Comparison of ENCODE assay signal across 8 mouse cellular contexts in the genomic region with DNA sequence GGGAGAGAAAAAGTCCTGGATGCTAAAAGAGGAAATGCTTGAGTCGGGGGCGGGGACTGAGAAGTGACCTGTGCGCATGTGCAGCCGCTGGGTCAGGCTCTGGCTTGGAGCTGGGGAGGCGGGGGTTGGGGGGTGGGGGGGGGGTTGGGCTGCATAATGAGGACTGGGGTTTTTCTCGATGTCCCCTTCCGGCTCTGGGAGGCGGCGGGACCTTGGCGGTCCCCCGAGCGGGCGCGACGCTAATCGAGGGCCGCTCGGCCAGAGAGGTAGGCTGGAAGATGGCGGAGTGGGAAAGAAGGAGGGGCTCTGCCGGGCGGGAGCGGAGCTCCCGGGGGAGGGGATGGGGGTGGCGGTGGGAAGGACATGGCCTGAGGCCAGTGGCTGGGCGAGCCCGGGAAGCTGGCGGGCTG. TPM values are rescaled to one million over a fixed set of nuclear protein-coding genes. Genes with fewer than 3 reads are reported as not detected.
DNase-seq lines count a peak whose midpoint lies in the region; ATAC-seq and TF ChIP-seq lines count a peak whose summit lies in the region.

No protein-coding gene starts in this region.

- no peaks in the 10 kb centered on the region for H3K36me3 ChIP-seq in forebrain, embryonic 12.5 days (replicated peaks)
- no peaks in the 10 kb centered on the region for H3K36me3 ChIP-seq in lung, embryonic 14.5 days (ENCODE audit: insufficient read depth)

- H3K4me3 ChIP-seq in forebrain, embryonic 12.5 days (replicated peaks): peak overlapping the region; percentile 45
- peak overlapping the region; percentile 43 for H3K4me3 ChIP-seq in lung, embryonic 14.5 days (ENCODE audit: low read depth, low read length)

- no peak for TF ChIP-seq CTCF in lung, embryonic 14.5 days (IDR thresholded peaks at IDR 0.05; ENCODE audit: low read depth)

- WGBS in forebrain, embryonic 12.5 days: 26% methylated on average over 26 of the region's 27 CpGs
- WGBS in lung, embryonic 14.5 days: 10% methylated on average over 12 of the region's 27 CpGs

- ATAC-seq in forebrain, embryonic 12.5 days (ENCODE audit: low FRiP score): peak; percentile 80
- ATAC-seq in lung, embryonic 14.5 days (ENCODE audit: insufficient read depth): peak; percentile 82
- ATAC-seq in neutrophil, adult 5-6 weeks (ENCODE audit: extremely low read depth, insufficient number of reproducible peaks, low FRiP score, poor library complexity, severe bottlenecking): peak; percentile 75

- H3K4me2 ChIP-seq in forebrain, embryonic 12.5 days: peak overlapping the region; percentile 50
- peak overlapping the region; percentile 56 for H3K4me2 ChIP-seq in lung, embryonic 14.5 days

- no peaks in the 10 kb centered on the region for H3K9me3 ChIP-seq in forebrain, embryonic 12.5 days
- H3K9me3 ChIP-seq in lung, embryonic 14.5 days (ENCODE audit: low read depth, low read length): no peaks in the 10 kb centered on the region

- intact Hi-C loops in heart, postnatal 25 days (cut with DNase I): loop anchor here (2.0 to 10.0 kb wide), 2 partner anchors 81 to 153 kb away; partner anchors contain the start of gene Stag2

- peak; percentile 71 for DNase-seq in ES-CJ7 (ENCODE audit: low read depth, low spot score)
- DNase-seq in c-Kit-positive CD71-positive TER-119-positive erythroid progenitor cells, embryonic 14.5 days (ENCODE audit: low spot score): peak; percentile 55
- DNase-seq in heart, postnatal 25 days (ENCODE audit: low spot score): peak; percentile 46
- peak; percentile 2 to 76 for DNase-seq in layer of hippocampus, adult 18-20 months (ENCODE audit: low spot score in 2 of 2)
- peak; percentile 85 for DNase-seq in lung, embryonic 14.5 days
- peak; percentile 74 for DNase-seq in thymus, postnatal 25 days

- no peaks in the 10 kb centered on the region; the same call in 1 of the 2 replicates for H3K4me1 ChIP-seq in forebrain, embryonic 12.5 days
- no peaks in the 10 kb centered on the region for H3K4me1 ChIP-seq in lung, embryonic 14.5 days (ENCODE audit: insufficient read depth)

- H3K27ac ChIP-seq in forebrain, embryonic 12.5 days: peak overlapping the region; percentile 93
- peak overlapping the region; percentile 93 for H3K27ac ChIP-seq in lung, embryonic 14.5 days (ENCODE audit: low read depth)

- H3K9ac ChIP-seq in forebrain, embryonic 12.5 days: peak overlapping the region; percentile 53
- peak overlapping the region; percentile 56 for H3K9ac ChIP-seq in lung, embryonic 14.5 days

- no peaks in the 10 kb centered on the region for H3K27me3 ChIP-seq in forebrain, embryonic 12.5 days
- no peaks in the 10 kb centered on the region for H3K27me3 ChIP-seq in lung, embryonic 14.5 days (ENCODE audit: insufficient read depth, low read length)

RNA-seq across cellular contexts. Expression of gene Xiap, which starts 8.3 kb away (rescaled TPM):
- 12.3 and 14.9 TPM in 2 replicates for polyA plus RNA-seq in forebrain, embryonic 12.5 days (2016; fragmentation: Nextera tagmentation; extraction: Ambion mirVana)
- total RNA-seq in heart, postnatal 25 days (2021): 10 to 100 TPM; 32.8 to 35.5 TPM
- 10 to 100 TPM; 40.3 to 49.8 TPM for total RNA-seq in layer of hippocampus, adult 18-20 months (2021)
- 20.8 and 23.0 TPM in 2 replicates for polyA plus RNA-seq in lung, embryonic 14.5 days (2014; fragmentation: Nextera tagmentation; extraction: Ambion mirVana)
- total RNA-seq in neutrophil, adult 5-6 weeks (2017): 55.1 and 61.2 TPM in 2 replicates

Comparison
In these comparisons a context has a peak if more than half of its experiments do, and no peak if none do; other contexts are left out.
1. Peak in every context shown above with its lines: DNase-seq, ATAC-seq, H3K4me3 ChIP-seq and H3K27ac ChIP-seq.